Comparison of ENCODE assay signal across 28 mouse cellular contexts in the genomic region with DNA sequence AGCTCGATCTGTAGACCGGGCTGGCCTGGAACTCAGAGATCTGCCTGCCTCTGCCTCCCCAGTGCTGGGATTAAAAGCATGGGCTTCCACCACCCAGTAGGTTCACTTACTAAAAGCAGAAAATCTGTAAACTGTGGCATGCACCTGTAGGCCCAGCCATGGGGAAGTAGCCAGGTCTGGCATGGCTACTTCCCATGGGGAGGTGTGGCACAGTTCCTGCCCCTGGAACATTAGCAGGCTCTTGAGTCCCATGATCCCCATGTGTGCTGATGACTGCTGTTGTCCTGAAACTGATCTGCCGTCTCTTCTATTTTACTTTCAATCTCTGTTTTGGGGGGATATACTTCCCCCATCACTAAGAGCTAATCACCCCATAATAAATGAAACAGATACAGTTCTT.
"Had no signal": no experiment of that assay in that cellular context is flagged by ENCODE, and none has a peak within 500 bp of the region (broad histone marks: within the 10 kb centered on the region; RNA-seq: fewer than 3 reads in every experiment).

No protein-coding gene starts in this region.

- H3K4me3 ChIP-seq: limb, embryonic 10.5 days; limb, embryonic 12.5 days; limb, embryonic 13.5 days; limb, embryonic 15.5 days; liver, embryonic 12.5 days; liver, embryonic 13.5 days; liver, embryonic 15.5 days; lung, embryonic 15.5 days; megakaryocyte, embryonic 14.5 days; midbrain, embryonic 10.5 days; midbrain, embryonic 12.5 days; midbrain, embryonic 13.5 days; midbrain, embryonic 15.5 days; myocyte; neural tube, embryonic 12.5 days had no signal

- H3K27ac ChIP-seq: limb, embryonic 10.5 days; limb, embryonic 12.5 days; limb, embryonic 13.5 days; limb, embryonic 15.5 days; liver, embryonic 12.5 days; liver, embryonic 13.5 days; liver, embryonic 14.5 days; liver, embryonic 15.5 days; lung, embryonic 15.5 days; macrophage; midbrain, embryonic 10.5 days; midbrain, embryonic 12.5 days; midbrain, embryonic 13.5 days; midbrain, embryonic 15.5 days; neural tube, embryonic 12.5 days had no signal

- DNase-seq: left cerebral cortex, postnatal 4 days; liver; liver, embryonic 13.5 days; liver, postnatal 0 days; lung, adult 18-20 months; lung, adult 2 months; lung, embryonic 14.5 days; lung, postnatal 10 days; lung, postnatal 14 days; lung, postnatal 36 days; lung, postnatal 4 days; midbrain, embryonic 14.5 days had no signal

- H3K4me1 ChIP-seq: limb, embryonic 10.5 days; limb, embryonic 12.5 days; limb, embryonic 13.5 days; limb, embryonic 15.5 days; liver, embryonic 12.5 days; liver, embryonic 13.5 days; liver, embryonic 15.5 days; lung, embryonic 15.5 days; midbrain, embryonic 12.5 days; midbrain, embryonic 13.5 days; midbrain, embryonic 15.5 days; neural tube, embryonic 12.5 days had no signal
